Mouse (Mus musculus) limb, embryonic 11.5 days (tissue): Measurements from ENCODE around the gene Ccl2. TPM values are rescaled to one million over a fixed set of nuclear protein-coding genes. Genes with fewer than 3 reads are reported as not detected.

Source experiments
- polyA plus RNA-seq: library from polyadenylated mRNA; unstranded; fragments of >200 nt; fragmentation: Nextera tagmentation; extraction: Ambion mirVana; gene quantifications from 2 replicates; pipeline ENCODE4 v1.2.1, GENCODE M21; 2014

The Ccl2 gene
- polyA plus RNA-seq, 1 experiment from 2014 or later, result not detected

Other genes with a start within 250 kb of the Ccl2 start
- not detected in 2 replicates for gene 5530401A14Rik, start 174.9 kb upstream of the Ccl2 start, polyA plus RNA-seq
- gene Asic2, start 67.1 kb upstream of the Ccl2 start, polyA plus RNA-seq, result 0.27 and 0.41 TPM in 2 replicates
- gene Gm17268, start 3.0 kb downstream of the Ccl2 start, polyA plus RNA-seq, result not detected in 2 replicates
- gene Ccl7, start 10.1 kb downstream of the Ccl2 start, polyA plus RNA-seq, result not detected in 2 replicates
- not detected in 2 replicates for gene Ccl11, start 22.3 kb downstream of the Ccl2 start, polyA plus RNA-seq
- gene Ccl12, start 66.3 kb downstream of the Ccl2 start, polyA plus RNA-seq, result 0.61 and 0.92 TPM in 2 replicates
- not detected in 2 replicates for gene Ccl8, start 79.6 kb downstream of the Ccl2 start, polyA plus RNA-seq